Mouse (Mus musculus): ENCODE measurements around the gene Rgs3.

Rgs3 gene

GRCm38 (mm10) chr4:62699191-62699812, 139.7 kb downstream of the Rgs3 start:
- in situ Hi-C loops (cut with MboI; ENCODE audit: unreplicated experiment in 2 of 2), result loop anchor here (5.0 to 25.0 kb wide), 4 partner anchors 58 to 362 kb away; no protein-coding TSS in a partner anchor

GRCm38 (mm10) chr4:62700426-62700825, 140.8 kb downstream of the Rgs3 start:
- in situ Hi-C loops (cut with MboI; ENCODE audit: unreplicated experiment in 2 of 2), result no loop called here

GRCm38 (mm10) chr4:62703151-62703550, 143.5 kb downstream of the Rgs3 start:
- in situ Hi-C loops (cut with MboI; ENCODE audit: unreplicated experiment in 2 of 2), result no loop called here

- in situ Hi-C loops (cut with MboI; ENCODE audit: unreplicated experiment in 2 of 2), result no loop called here
Observed at GRCm38 (mm10) chr4:62704204-62704603, 144.6 kb downstream of the Rgs3 start.

DNA sequence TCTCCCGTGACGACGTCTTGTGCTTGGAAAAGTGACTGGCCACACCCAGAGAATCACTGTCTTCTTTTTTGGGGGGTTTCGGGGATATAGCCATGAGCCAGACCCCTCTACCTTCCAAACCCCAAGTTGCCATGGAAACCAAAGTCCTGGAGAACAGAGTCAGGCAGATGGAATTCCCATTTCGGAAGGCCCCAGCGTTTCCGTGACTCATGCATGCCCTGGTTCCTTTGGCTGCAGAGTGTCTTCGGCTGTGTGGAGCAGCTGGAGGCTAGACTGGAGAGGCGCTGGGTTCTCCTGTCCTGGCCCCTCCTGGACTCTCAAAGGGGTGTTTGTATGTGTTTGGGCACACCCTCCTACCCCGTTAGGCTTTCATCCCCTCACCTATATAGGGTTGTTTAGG, 145.4 kb downstream of the Rgs3 start:
- in situ Hi-C loops (cut with MboI; ENCODE audit: unreplicated experiment in 2 of 2), result no loop called here

DNA sequence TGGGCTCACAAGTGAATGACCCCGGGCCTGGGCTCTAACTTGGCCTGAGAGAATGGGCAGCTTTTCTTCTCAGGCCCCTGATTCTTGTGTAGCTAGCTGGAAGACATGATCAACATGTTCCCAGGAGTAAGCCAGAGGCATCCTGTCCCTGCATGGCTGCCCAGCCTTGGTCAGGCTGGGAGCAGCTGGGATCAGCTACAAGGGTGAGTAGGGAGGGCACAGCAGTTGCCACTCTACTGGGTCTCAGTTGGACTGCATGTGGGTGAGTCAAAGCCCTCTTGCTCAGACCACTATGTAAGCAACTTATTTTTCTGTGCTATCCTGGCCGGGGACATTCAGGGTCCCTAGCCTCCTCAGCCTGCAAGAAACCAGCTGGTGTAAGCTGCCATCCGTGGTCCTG, 146.1 kb downstream of the Rgs3 start:
- in situ Hi-C loops (cut with MboI; ENCODE audit: unreplicated experiment in 2 of 2), result no loop called here

GRCm38 (mm10) chr4:62708084-62708483, 148.4 kb downstream of the Rgs3 start:
- in situ Hi-C loops (cut with MboI; ENCODE audit: unreplicated experiment in 2 of 2), result no loop called here

GRCm38 (mm10) chr4:62708994-62709393, 149.3 kb downstream of the Rgs3 start:
- in situ Hi-C loops (cut with MboI; ENCODE audit: unreplicated experiment in 2 of 2), result no loop called here

GRCm38 (mm10) chr4:62709448-62709847, 149.8 kb downstream of the Rgs3 start:
- in situ Hi-C loops (cut with MboI; ENCODE audit: unreplicated experiment in 2 of 2), result no loop called here

DNA sequence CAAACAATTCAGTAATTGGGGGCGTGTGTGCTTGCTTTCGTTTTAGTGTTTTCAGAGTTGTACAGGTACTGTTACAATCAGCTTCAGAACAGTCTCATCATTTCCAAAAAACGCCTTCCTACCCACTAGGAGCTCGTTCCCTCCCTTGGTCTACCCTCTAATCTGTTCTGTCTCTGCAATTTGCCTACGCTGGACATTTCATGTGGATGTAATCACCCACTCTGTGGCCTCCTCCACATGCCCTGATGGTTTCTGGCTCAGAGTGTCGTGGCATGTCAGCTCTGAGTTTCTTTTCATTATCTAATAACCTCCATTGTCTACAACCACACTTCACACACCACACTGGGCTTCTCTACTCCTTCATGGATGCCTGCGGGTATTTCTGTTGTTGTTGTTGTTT, 151.5 kb downstream of the Rgs3 start:
- in situ Hi-C loops (cut with MboI; ENCODE audit: unreplicated experiment in 2 of 2), result no loop called here

GRCm38 (mm10) chr4:62711582-62711981, 151.9 kb downstream of the Rgs3 start:
- in situ Hi-C loops (cut with MboI; ENCODE audit: unreplicated experiment in 2 of 2), result no loop called here

DNA sequence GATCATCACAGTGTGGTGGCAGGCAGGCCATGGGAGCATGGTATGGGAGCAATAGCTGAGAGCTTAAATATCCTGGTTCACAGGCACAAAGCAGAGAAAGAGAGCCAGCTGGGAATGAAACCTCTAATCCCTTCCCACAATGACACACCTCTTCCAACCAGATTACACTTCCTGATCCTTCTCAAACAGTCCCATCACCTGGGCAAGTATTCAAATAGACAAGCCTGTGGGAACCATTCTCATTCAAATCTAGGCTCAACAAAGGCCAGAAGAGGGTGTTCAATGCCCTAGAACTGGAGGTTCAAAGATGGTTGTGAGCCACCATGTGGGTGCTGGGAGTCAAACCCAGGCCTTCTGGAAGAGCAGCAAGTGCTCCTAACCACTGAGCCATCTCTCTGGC, 161.2 kb downstream of the Rgs3 start:
- in situ Hi-C loops (cut with MboI; ENCODE audit: unreplicated experiment in 2 of 2), result no loop called here

DNA sequence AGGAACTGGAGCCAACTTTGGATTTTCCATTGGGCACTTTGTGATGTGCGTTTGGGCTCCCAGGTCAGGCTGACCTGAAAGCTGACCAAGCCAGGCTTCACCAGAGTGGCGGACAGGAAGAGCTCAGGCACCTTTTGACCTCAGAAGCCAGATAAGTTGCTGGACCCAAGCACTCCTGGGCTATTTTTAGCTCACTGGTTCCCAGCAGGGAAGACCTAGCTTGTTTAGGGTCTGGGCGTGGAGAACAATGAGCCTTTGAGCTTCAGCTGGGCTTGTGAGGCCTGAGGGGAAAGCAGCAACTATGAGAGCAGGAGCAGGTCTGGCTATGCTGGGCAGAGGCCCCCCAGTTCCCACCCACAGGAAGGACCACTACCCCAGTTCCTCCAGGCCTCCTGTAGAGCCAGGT, 162.4 kb downstream of the Rgs3 start:
- in situ Hi-C loops (cut with MboI; ENCODE audit: unreplicated experiment in 2 of 2), result no loop called here

DNA sequence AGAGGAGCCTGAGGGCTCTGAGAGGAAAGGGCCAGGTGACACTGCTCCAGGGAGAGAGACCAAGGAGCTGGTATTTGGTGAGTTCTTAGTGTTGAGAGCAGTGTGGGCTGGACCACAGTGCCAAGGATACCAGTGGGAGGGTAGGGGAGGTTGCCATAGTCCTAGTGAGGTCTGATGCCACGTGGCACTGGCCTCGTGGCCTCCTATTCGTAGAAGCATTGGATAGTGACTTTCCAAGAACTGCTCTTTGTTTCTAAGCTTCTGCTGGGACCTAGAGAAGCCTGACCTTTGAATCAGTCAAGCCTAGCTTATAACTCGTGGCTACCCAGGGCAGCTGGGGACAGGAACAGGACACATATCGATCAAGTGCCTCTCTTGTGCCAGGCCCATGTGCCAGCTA, 164.1 kb downstream of the Rgs3 start:
- in situ Hi-C loops (cut with MboI; ENCODE audit: unreplicated experiment in 2 of 2), result no loop called here

GRCm38 (mm10) chr4:62726282-62726937, 166.8 kb downstream of the Rgs3 start:
- in situ Hi-C loops (cut with MboI; ENCODE audit: unreplicated experiment in 2 of 2), result no loop called here

- in situ Hi-C loops (cut with MboI; ENCODE audit: unreplicated experiment in 2 of 2), result no loop called here
Observed at GRCm38 (mm10) chr4:62727541-62728303, 168.1 kb downstream of the Rgs3 start.

- in situ Hi-C loops (cut with MboI; ENCODE audit: unreplicated experiment in 2 of 2), result no loop called here
Observed at GRCm38 (mm10) chr4:62728471-62728870, 168.8 kb downstream of the Rgs3 start.

- in situ Hi-C loops (cut with MboI; ENCODE audit: unreplicated experiment in 2 of 2), result no loop called here
Observed at GRCm38 (mm10) chr4:62729191-62729590, 169.5 kb downstream of the Rgs3 start.

DNA sequence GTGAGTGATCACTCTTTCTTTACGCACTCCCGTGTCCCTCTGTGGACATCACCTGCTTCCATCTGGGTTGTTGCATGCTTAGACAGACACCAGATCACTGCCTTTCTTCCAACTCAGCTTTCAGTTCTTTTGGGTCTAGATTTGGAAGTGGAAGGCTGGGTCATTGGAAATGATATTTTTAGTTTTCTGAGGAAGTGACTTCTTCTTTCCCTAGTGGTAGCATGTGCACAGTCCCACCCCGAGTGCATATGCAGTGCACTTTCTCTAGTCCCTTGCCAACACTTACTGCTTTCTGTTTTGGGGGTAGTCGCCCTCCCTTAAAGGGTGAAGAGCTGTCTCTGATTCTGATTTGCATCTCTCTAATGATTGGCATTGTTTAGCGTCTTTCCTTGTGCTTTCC, 170.3 kb downstream of the Rgs3 start:
- in situ Hi-C loops (cut with MboI; ENCODE audit: unreplicated experiment in 2 of 2), result no loop called here

- in situ Hi-C loops (cut with MboI; ENCODE audit: unreplicated experiment in 2 of 2), result no loop called here
Observed at GRCm38 (mm10) chr4:62730861-62731260, 171.2 kb downstream of the Rgs3 start.

DNA sequence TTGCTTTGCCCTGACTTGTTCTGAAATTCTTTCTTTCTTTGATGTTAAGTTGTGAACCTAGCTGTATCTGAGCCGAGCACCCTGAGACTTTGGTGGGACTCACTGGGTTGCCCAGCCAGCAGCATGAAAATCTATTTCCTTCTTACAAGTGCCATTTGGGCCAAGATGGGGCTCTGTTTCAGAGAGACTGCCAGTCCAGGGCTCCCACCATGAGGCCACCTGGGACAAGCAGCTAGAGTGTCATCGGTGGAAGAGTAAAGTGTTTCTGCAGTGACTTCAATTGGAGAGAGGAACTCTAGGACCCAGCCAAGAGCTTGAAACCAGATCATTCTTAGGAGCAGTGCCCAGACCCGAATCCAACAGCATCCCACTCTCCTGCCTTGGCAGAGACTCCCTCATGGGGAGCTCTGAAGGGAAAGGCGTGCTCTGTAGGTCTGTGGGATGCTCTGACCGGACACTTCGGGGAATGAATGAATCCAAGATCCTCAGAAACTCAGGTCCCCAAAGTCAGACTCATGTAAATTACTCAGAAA, 171.9 kb downstream of the Rgs3 start:
- in situ Hi-C loops (cut with MboI; ENCODE audit: unreplicated experiment in 2 of 2), result no loop called here

- in situ Hi-C loops (cut with MboI; ENCODE audit: unreplicated experiment in 2 of 2), result no loop called here
Observed at GRCm38 (mm10) chr4:62732096-62732495, 172.4 kb downstream of the Rgs3 start.
